Comparison of ENCODE assay signal across 8 mouse cellular contexts in the genomic region with DNA sequence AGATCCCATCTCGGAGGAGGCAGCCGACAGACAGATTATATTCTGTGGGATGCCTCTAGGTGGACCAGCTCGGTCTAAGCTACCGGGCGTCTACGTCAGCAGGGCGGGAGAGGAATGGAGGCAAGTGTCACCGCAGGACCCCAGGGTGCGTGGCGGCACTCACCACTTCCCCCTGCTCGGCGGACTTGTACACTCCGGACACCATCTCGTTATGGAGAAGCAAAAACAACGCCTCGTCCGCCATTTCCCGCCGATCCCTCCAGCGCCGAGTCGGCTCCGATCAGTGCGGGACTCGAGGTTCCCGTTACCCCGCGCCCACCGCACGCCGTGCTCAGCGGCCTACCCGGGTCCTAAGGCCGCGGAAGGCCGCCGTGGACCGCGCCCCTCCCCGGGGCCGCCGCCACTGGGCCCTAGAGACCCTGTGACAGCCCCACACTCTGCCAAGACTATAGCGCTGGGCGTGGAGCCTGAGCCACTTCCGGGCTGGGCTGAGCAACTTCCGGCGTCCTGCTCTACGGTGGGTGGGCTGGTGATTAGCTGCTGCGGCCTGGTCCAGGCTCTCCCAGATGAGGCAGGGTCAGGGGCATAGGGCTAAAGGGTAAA. TPM values are rescaled to one million over a fixed set of nuclear protein-coding genes. Genes with fewer than 3 reads are reported as not detected.
DNase-seq lines count a peak whose midpoint lies in the region; ATAC-seq and TF ChIP-seq lines count a peak whose summit lies in the region.

A gene (minus strand): TSS at position 480 of the 603 bp plus-strand sequence.

- no peaks in the 10 kb centered on the region; the same call in 1 of the 2 replicates for H3K9me3 ChIP-seq in heart, embryonic 12.5 days (replicated peaks)
- no peaks in the 10 kb centered on the region for H3K9me3 ChIP-seq in kidney, postnatal 0 days (replicated peaks; ENCODE audit: low read length)
- H3K9me3 ChIP-seq in liver, embryonic 11.5 days (ENCODE audit: control insufficient read depth, low read length), result no peaks in the 10 kb centered on the region

- TF ChIP-seq POLR2A in myocyte (IDR thresholded peaks at IDR 0.05; ENCODE audit: insufficient read length, low read depth), result peak; percentile 79

- peaks cover 28% of the 10 kb centered on the region for H3K36me3 ChIP-seq in heart, embryonic 12.5 days
- H3K36me3 ChIP-seq in kidney, postnatal 0 days (ENCODE audit: insufficient read depth, low read length), result 0 out of 2 replicates have a peak, but pooled peaks cover 7% of the 10 kb centered on the region
- peaks cover 12% of the 10 kb centered on the region for H3K36me3 ChIP-seq in liver, embryonic 11.5 days (ENCODE audit: control insufficient read depth, insufficient read depth, low read length)
- H3K36me3 ChIP-seq in myocyte (ENCODE audit: control insufficient read depth, insufficient read depth), result peaks cover 4% of the 10 kb centered on the region

- peak within 1 kb of the TSS; percentile 98 for H3K4me3 ChIP-seq in brown adipose tissue, adult 24 weeks (ENCODE audit: insufficient read depth, low read depth, low read length)
- H3K4me3 ChIP-seq in heart, embryonic 12.5 days, result peak within 1 kb of the TSS; percentile 77
- H3K4me3 ChIP-seq in kidney, postnatal 0 days (replicated peaks; ENCODE audit: low read depth, low read length), result peak within 1 kb of the TSS; percentile 72
- peak within 1 kb of the TSS; percentile 90 for H3K4me3 ChIP-seq in liver, embryonic 11.5 days (ENCODE audit: low read depth, low read length)
- H3K4me3 ChIP-seq in myocyte, result peak within 1 kb of the TSS; percentile 85

- DNase-seq in kidney, postnatal 0 days (ENCODE audit: low spot score), result peak; percentile 88
- peak; percentile 82 for DNase-seq in liver, embryonic 11.5 days (ENCODE audit: low spot score)
- DNase-seq in spleen, postnatal 4 days (ENCODE audit: low spot score in 2 of 2), result peak; percentile 71 to 86

- TF ChIP-seq CTCF in kidney, postnatal 0 days (IDR thresholded peaks at IDR 0.05; ENCODE audit: low read depth), result peak; percentile 24; the same call in 1 of the 2 replicates

- H3K27me3 ChIP-seq in heart, embryonic 12.5 days (replicated peaks), result no peaks in the 10 kb centered on the region
- no peaks in the 10 kb centered on the region for H3K27me3 ChIP-seq in kidney, postnatal 0 days (ENCODE audit: insufficient read depth, low read length)
- no peaks in the 10 kb centered on the region for H3K27me3 ChIP-seq in liver, embryonic 11.5 days (replicated peaks; ENCODE audit: control insufficient read depth, insufficient read depth, low read length)
- H3K27me3 ChIP-seq in myocyte (ENCODE audit: control insufficient read depth, insufficient read depth, insufficient read length), result no peaks in the 10 kb centered on the region

- peaks cover 50% of the 10 kb centered on the region for H3K79me2 ChIP-seq in myocyte (ENCODE audit: control insufficient read depth, insufficient read depth)

- peak within 1 kb of the TSS; percentile 78 for H3K4me2 ChIP-seq in heart, embryonic 12.5 days
- H3K4me2 ChIP-seq in kidney, postnatal 0 days (ENCODE audit: low read length), result peak within 1 kb of the TSS; percentile 67
- H3K4me2 ChIP-seq in liver, embryonic 11.5 days, result peak within 1 kb of the TSS; percentile 72
- peak within 1 kb of the TSS; percentile 80 for H3K4me2 ChIP-seq in myocyte (ENCODE audit: low read depth)

- H3K9ac ChIP-seq in heart, embryonic 12.5 days, result peak within 1 kb of the TSS; percentile 84
- peak within 1 kb of the TSS; percentile 95 for H3K9ac ChIP-seq in kidney, postnatal 0 days (ENCODE audit: low read depth, low read length)
- H3K9ac ChIP-seq in liver, embryonic 11.5 days (ENCODE audit: low read depth, low read length), result peak within 1 kb of the TSS; percentile 97

- WGBS in heart, embryonic 12.5 days, result under 1% methylated on average over 49 of the region's 49 CpGs
- WGBS in kidney, postnatal 0 days, result under 1% methylated on average over 49 of the region's 49 CpGs
- under 1% methylated on average over 49 of the region's 49 CpGs for WGBS in liver, embryonic 11.5 days

- H3ac ChIP-seq in myocyte (ENCODE audit: control insufficient read depth, insufficient read length), result peak within 1 kb of the TSS; percentile 80

- peaks cover 18% of the 10 kb centered on the region for H3K4me1 ChIP-seq in brown adipose tissue, adult 24 weeks (ENCODE audit: control insufficient read depth, insufficient read depth, insufficient read length, low read length)
- H3K4me1 ChIP-seq in heart, embryonic 12.5 days (replicated peaks), result peaks cover 13% of the 10 kb centered on the region
- 0 out of 2 replicates have a peak, but pooled peaks cover 6% of the 10 kb centered on the region for H3K4me1 ChIP-seq in kidney, postnatal 0 days (replicated peaks; ENCODE audit: insufficient read depth, low read length)
- peaks cover 7% of the 10 kb centered on the region for H3K4me1 ChIP-seq in liver, embryonic 11.5 days (replicated peaks; ENCODE audit: control insufficient read depth, insufficient read depth, low read length)

- ATAC-seq in CD4-positive, CD25-positive, alpha-beta regulatory T cell, adult 4 months, result peak; percentile 91
- peak; percentile 89 for ATAC-seq in erythroid progenitor cell, adult 5-6 weeks (replicated peaks; ENCODE audit: low FRiP score, poor library complexity, severe bottlenecking)
- peak; percentile 95 for ATAC-seq in heart, embryonic 12.5 days (ENCODE audit: insufficient number of reproducible peaks, low FRiP score)
- peak; percentile 97 for ATAC-seq in kidney, postnatal 0 days (replicated peaks; ENCODE audit: low FRiP score, low read depth)
- peak; percentile 94 for ATAC-seq in liver, embryonic 11.5 days (replicated peaks; ENCODE audit: low FRiP score)

- peak within 1 kb of the TSS; percentile 96 for H3K27ac ChIP-seq in brown adipose tissue, adult 24 weeks (replicated peaks; ENCODE audit: low read depth, low read length)
- H3K27ac ChIP-seq in heart, embryonic 12.5 days (ENCODE audit: poor library complexity, severe bottlenecking), result peak within 1 kb of the TSS; percentile 92
- H3K27ac ChIP-seq in kidney, postnatal 0 days, result peak within 1 kb of the TSS; percentile 92
- H3K27ac ChIP-seq in liver, embryonic 11.5 days (ENCODE audit: low read depth, low read length), result peak within 1 kb of the TSS; percentile 89

TF ChIP-seq in myocyte, 11 proteins besides CTCF, POLR2A, EP300 and RAD21:
- TF ChIP-seq POLR2AphosphoS2 (IDR thresholded peaks at IDR 0.05; ENCODE audit: insufficient read length, low read depth) (peak; percentile 88), MYOG (IDR thresholded peaks at IDR 0.05; ENCODE audit: control insufficient read depth in 1 of 3, insufficient read depth in 1 of 3, insufficient read length in 2 of 3, low read depth in 2 of 3) (no peak)
TF ChIP-seq in myocyte: peak in this region for 1.

RNA-seq across cellular contexts. Expression of the gene that starts here (rescaled TPM):
- polyA plus RNA-seq in CD4-positive, CD25-positive, alpha-beta regulatory T cell, adult 4 months (2017; shearing (Covaris generic)), result 100 to 1,000 TPM in 1 of 2 experiments, 10 to 100 TPM in 1; 96.8 to 122 TPM
- 97.3 and 120 TPM in 2 replicates for polyA plus RNA-seq in brown adipose tissue, adult 24 weeks (2012; ENCODE audit: insufficient read depth, insufficient read length, missing spikeins)
- 57.3 and 74.6 TPM in 2 replicates for total RNA-seq in erythroid progenitor cell, adult 5-6 weeks (2015; ENCODE audit: low replicate concordance)
- 44.2 and 45.4 TPM in 2 replicates for total RNA-seq in erythroid progenitor cell, adult 5-6 weeks (2017; ENCODE audit: low replicate concordance)
- 80.4 and 83.2 TPM in 2 replicates for polyA plus RNA-seq in heart, embryonic 12.5 days (2016; fragmentation: Nextera tagmentation; extraction: Ambion mirVana)
- 105 and 117 TPM in 2 replicates for polyA plus RNA-seq in kidney, postnatal 0 days (2015; fragmentation: Nextera tagmentation; extraction: Ambion mirVana)
- 58.9 and 60.8 TPM in 2 replicates for polyA plus RNA-seq in liver, embryonic 11.5 days (2014; fragmentation: Nextera tagmentation; extraction: Ambion mirVana)
- 52.0 TPM for polyA plus RNA-seq in myocyte (2012; fragmentation: generic; extraction: Trizol)

Comparison
In these comparisons a context has a peak if more than half of its experiments do, and no peak if none do; other contexts are left out.
1. Peak in every context shown above with its lines: DNase-seq, ATAC-seq, H3K4me3 ChIP-seq and H3K27ac ChIP-seq.